Mouse (Mus musculus): ENCODE measurements around the gene Nmur1. TPM values are rescaled to one million over a fixed set of nuclear protein-coding genes. Genes with fewer than 3 reads are reported as not detected.
A peak's percentile ranks its signal among the peaks of the same experiment; 100 is the strongest.

Gene Nmur1
- polyA plus RNA-seq, 1 experiment from 2014 or later: not detected

- H3K36me3 ChIP-seq (ENCODE audit: control insufficient read depth, insufficient read depth, low read length): no peaks in the 10 kb centered on the region
- no peak overlapping the region for H3K9ac ChIP-seq (ENCODE audit: low read length)
- H3K27ac ChIP-seq (ENCODE audit: low read depth): no peak overlapping the region
- 74% methylated on average over 3 of the region's 3 CpGs for WGBS
- no peaks in the 10 kb centered on the region for H3K9me3 ChIP-seq (ENCODE audit: control insufficient read depth, low read length)
- 0 out of 2 replicates have a peak, but pooled peaks cover 6% of the 10 kb centered on the region for H3K4me1 ChIP-seq (replicated peaks; ENCODE audit: control insufficient read depth, insufficient read depth, low read length)
- no peak for ATAC-seq (replicated peaks; ENCODE audit: low FRiP score, low TSS enrichment, low read depth)
- H3K4me3 ChIP-seq (ENCODE audit: low read depth, low read length): no peak overlapping the region
- H3K4me2 ChIP-seq (ENCODE audit: low read length): no peak overlapping the region
- no peaks in the 10 kb centered on the region for H3K27me3 ChIP-seq (replicated peaks; ENCODE audit: control insufficient read depth, insufficient read depth, low read length)
- no peak for DNase-seq (ENCODE audit: low spot score)
Measured at GRCm38 (mm10) chr1:86393219-86393618, 32.8 kb downstream of the Nmur1 start.

GRCm38 (mm10) chr1:86391425-86391824 is 34.6 kb downstream of the Nmur1 start:
- Histone ChIP-seq H3K27ac (ENCODE audit: low read depth) (no peak overlapping the region), H3K4me2 (ENCODE audit: low read length) (no peak overlapping the region), H3K27me3 (replicated peaks; ENCODE audit: control insufficient read depth, insufficient read depth, low read length) (no peaks in the 10 kb centered on the region), H3K4me3 (ENCODE audit: low read depth, low read length) (no peak overlapping the region), H3K9ac (ENCODE audit: low read length) (no peak overlapping the region), H3K9me3 (ENCODE audit: control insufficient read depth, low read length) (no peaks in the 10 kb centered on the region), H3K36me3 (ENCODE audit: control insufficient read depth, insufficient read depth, low read length) (no peaks in the 10 kb centered on the region), H3K4me1 (replicated peaks; ENCODE audit: control insufficient read depth, insufficient read depth, low read length) (no peaks in the 10 kb centered on the region)
- 77% methylated on average over 2 of the region's 2 CpGs for WGBS
- DNase-seq (ENCODE audit: low spot score): no peak
- no peak for ATAC-seq (replicated peaks; ENCODE audit: low FRiP score, low TSS enrichment, low read depth)

- 3% methylated on average over 11 of the region's 11 CpGs for WGBS
Measured at GRCm38 (mm10) chr1:86389230-86389629, 36.8 kb downstream of the Nmur1 start.

GRCm38 (mm10) chr1:86381027-86381426 is 45.0 kb downstream of the Nmur1 start:
- H3K9me3 ChIP-seq (ENCODE audit: control insufficient read depth, low read length): no peaks in the 10 kb centered on the region
- H3K36me3 ChIP-seq (ENCODE audit: control insufficient read depth, insufficient read depth, low read length): no peaks in the 10 kb centered on the region
- no peak for DNase-seq (ENCODE audit: low spot score)
- 23% methylated on average over 13 of the region's 13 CpGs for WGBS
- no peak overlapping the region for H3K4me3 ChIP-seq (ENCODE audit: low read depth, low read length)
- H3K4me1 ChIP-seq (replicated peaks; ENCODE audit: control insufficient read depth, insufficient read depth, low read length): no peaks in the 10 kb centered on the region
- H3K27me3 ChIP-seq (replicated peaks; ENCODE audit: control insufficient read depth, insufficient read depth, low read length): no peaks in the 10 kb centered on the region
- no peak for ATAC-seq (replicated peaks; ENCODE audit: low FRiP score, low TSS enrichment, low read depth)
- no peak overlapping the region for H3K4me2 ChIP-seq (ENCODE audit: low read length)
- no peak overlapping the region for H3K9ac ChIP-seq (ENCODE audit: low read length)
- no peak overlapping the region for H3K27ac ChIP-seq (ENCODE audit: low read depth)

More at GRCm38 (mm10) chr1:86389230-86389629, 36.8 kb downstream of the Nmur1 start:
- no peaks in the 10 kb centered on the region for H3K4me1 ChIP-seq (replicated peaks; ENCODE audit: control insufficient read depth, insufficient read depth, low read length)
- H3K4me3 ChIP-seq (ENCODE audit: low read depth, low read length): no peak overlapping the region
- DNase-seq (ENCODE audit: low spot score) (peak; percentile 95), ATAC-seq (replicated peaks; ENCODE audit: low FRiP score, low TSS enrichment, low read depth) (peak; percentile 70; the same call in 1 of the 2 replicates)
- no peak overlapping the region for H3K9ac ChIP-seq (ENCODE audit: low read length)
- no peaks in the 10 kb centered on the region for H3K36me3 ChIP-seq (ENCODE audit: control insufficient read depth, insufficient read depth, low read length)
- H3K4me2 ChIP-seq (ENCODE audit: low read length): no peak overlapping the region
- H3K9me3 ChIP-seq (ENCODE audit: control insufficient read depth, low read length): no peaks in the 10 kb centered on the region
- no peaks in the 10 kb centered on the region for H3K27me3 ChIP-seq (replicated peaks; ENCODE audit: control insufficient read depth, insufficient read depth, low read length)
- H3K27ac ChIP-seq (ENCODE audit: low read depth): no peak overlapping the region

GRCm38 (mm10) chr1:86379161-86379569 is 46.9 kb downstream of the Nmur1 start:
- no peak overlapping the region for H3K4me2 ChIP-seq (ENCODE audit: low read length)
- H3K27ac ChIP-seq (ENCODE audit: low read depth): no peak overlapping the region
- DNase-seq (ENCODE audit: low spot score) (no peak), ATAC-seq (replicated peaks; ENCODE audit: low FRiP score, low TSS enrichment, low read depth) (no peak)
- H3K4me1 ChIP-seq (replicated peaks; ENCODE audit: control insufficient read depth, insufficient read depth, low read length): no peaks in the 10 kb centered on the region
- no peaks in the 10 kb centered on the region for H3K9me3 ChIP-seq (ENCODE audit: control insufficient read depth, low read length)
- H3K27me3 ChIP-seq (replicated peaks; ENCODE audit: control insufficient read depth, insufficient read depth, low read length): no peaks in the 10 kb centered on the region
- 76% methylated on average over 9 of the region's 9 CpGs for WGBS
- H3K36me3 ChIP-seq (ENCODE audit: control insufficient read depth, insufficient read depth, low read length): no peaks in the 10 kb centered on the region
- H3K9ac ChIP-seq (ENCODE audit: low read length): no peak overlapping the region
- H3K4me3 ChIP-seq (ENCODE audit: low read depth, low read length): no peak overlapping the region

GRCm38 (mm10) chr1:86378662-86379061 is 47.4 kb downstream of the Nmur1 start:
- ATAC-seq (replicated peaks; ENCODE audit: low FRiP score, low TSS enrichment, low read depth) (no peak), DNase-seq (ENCODE audit: low spot score) (no peak)
- no peaks in the 10 kb centered on the region for H3K27me3 ChIP-seq (replicated peaks; ENCODE audit: control insufficient read depth, insufficient read depth, low read length)
- 49% methylated on average over 6 of the region's 6 CpGs for WGBS
- H3K9me3 ChIP-seq (ENCODE audit: control insufficient read depth, low read length): no peaks in the 10 kb centered on the region
- no peak overlapping the region for H3K9ac ChIP-seq (ENCODE audit: low read length)
- no peaks in the 10 kb centered on the region for H3K36me3 ChIP-seq (ENCODE audit: control insufficient read depth, insufficient read depth, low read length)
- H3K4me3 ChIP-seq (ENCODE audit: low read depth, low read length): no peak overlapping the region
- H3K27ac ChIP-seq (ENCODE audit: low read depth): no peak overlapping the region
- H3K4me1 ChIP-seq (replicated peaks; ENCODE audit: control insufficient read depth, insufficient read depth, low read length): no peaks in the 10 kb centered on the region
- no peak overlapping the region for H3K4me2 ChIP-seq (ENCODE audit: low read length)

GRCm38 (mm10) chr1:86376354-86376753 is 49.7 kb downstream of the Nmur1 start:
- Histone ChIP-seq H3K9me3 (ENCODE audit: control insufficient read depth, low read length) (no peaks in the 10 kb centered on the region), H3K4me3 (ENCODE audit: low read depth, low read length) (no peak overlapping the region), H3K4me2 (ENCODE audit: low read length) (no peak overlapping the region), H3K36me3 (ENCODE audit: control insufficient read depth, insufficient read depth, low read length) (no peaks in the 10 kb centered on the region), H3K4me1 (replicated peaks; ENCODE audit: control insufficient read depth, insufficient read depth, low read length) (no peaks in the 10 kb centered on the region), H3K9ac (ENCODE audit: low read length) (no peak overlapping the region), H3K27ac (ENCODE audit: low read depth) (no peak overlapping the region), H3K27me3 (replicated peaks; ENCODE audit: control insufficient read depth, insufficient read depth, low read length) (no peaks in the 10 kb centered on the region)
- DNase-seq (ENCODE audit: low spot score) (no peak), ATAC-seq (replicated peaks; ENCODE audit: low FRiP score, low TSS enrichment, low read depth) (no peak)
- 83% methylated on average over 5 of the region's 5 CpGs for whole genome bisulfite sequencing

- no peak for ATAC-seq (replicated peaks; ENCODE audit: low FRiP score, low TSS enrichment, low read depth)
- Histone ChIP-seq H3K9me3 (ENCODE audit: control insufficient read depth, low read length) (no peaks in the 10 kb centered on the region), H3K27ac (ENCODE audit: low read depth) (no peak overlapping the region), H3K9ac (ENCODE audit: low read length) (no peak overlapping the region), H3K4me2 (ENCODE audit: low read length) (no peak overlapping the region), H3K4me3 (ENCODE audit: low read depth, low read length) (no peak overlapping the region), H3K36me3 (ENCODE audit: control insufficient read depth, insufficient read depth, low read length) (no peaks in the 10 kb centered on the region), H3K27me3 (replicated peaks; ENCODE audit: control insufficient read depth, insufficient read depth, low read length) (no peaks in the 10 kb centered on the region), H3K4me1 (replicated peaks; ENCODE audit: control insufficient read depth, insufficient read depth, low read length) (no peaks in the 10 kb centered on the region)
- DNase-seq (ENCODE audit: low spot score): no peak
- WGBS: 45% methylated on average over 10 of the region's 10 CpGs
Measured at GRCm38 (mm10) chr1:86371997-86372396, 54.0 kb downstream of the Nmur1 start.

- Histone ChIP-seq H3K9me3 (ENCODE audit: control insufficient read depth, low read length) (no peaks in the 10 kb centered on the region), H3K4me2 (ENCODE audit: low read length) (no peak overlapping the region), H3K9ac (ENCODE audit: low read length) (no peak overlapping the region), H3K4me3 (ENCODE audit: low read depth, low read length) (no peak overlapping the region), H3K36me3 (ENCODE audit: control insufficient read depth, insufficient read depth, low read length) (no peaks in the 10 kb centered on the region), H3K27ac (ENCODE audit: low read depth) (no peak overlapping the region), H3K4me1 (replicated peaks; ENCODE audit: control insufficient read depth, insufficient read depth, low read length) (no peaks in the 10 kb centered on the region), H3K27me3 (replicated peaks; ENCODE audit: control insufficient read depth, insufficient read depth, low read length) (no peaks in the 10 kb centered on the region)
- ATAC-seq (replicated peaks; ENCODE audit: low FRiP score, low TSS enrichment, low read depth) (no peak), DNase-seq (ENCODE audit: low spot score) (no peak)
- 70% methylated on average over 4 of the region's 4 CpGs for WGBS
Measured at GRCm38 (mm10) chr1:86368086-86368485, 57.9 kb downstream of the Nmur1 start.
